Mouse (Mus musculus) erythroid progenitor cell, adult 5-6 weeks (primary cell): Measurements from ENCODE around the gene Rassf3. TPM values are rescaled to one million over a fixed set of nuclear protein-coding genes. Genes with fewer than 3 reads are reported as not detected.

ENCODE experiments used
- ATAC-seq: replicated peaks from 2 replicates; pipeline ENCODE4 v1.8.0; 2016; ENCODE audit warnings: moderate number of reproducible peaks, mild to moderate bottlenecking, moderate TSS enrichment, inconsistent platforms; ENCODE audit not compliant: poor library complexity, low FRiP score, severe bottlenecking
- total RNA-seq, 2 experiments: library from RNA; stranded (forward) in 1 of 2; stranded (reverse) in 1 of 2; fragments of 150-400 nt in 1 of 2; fragments of 186-747, 209-891 nt in 1 of 2; gene quantifications; 2 replicates each; pipeline versions ENCODE4 v1.2.3 to v1.2.4; 2015 to 2017; ENCODE audit warnings: low replicate concordance in 2 of 2

Rassf3 gene
- total RNA-seq, 2 experiments from 2014 or later: 6.9 to 9.2 TPM

- ATAC-seq: peak; percentile 69
These were observed 16.6 kb upstream of the Rassf3 start for GRCm38 (mm10) chr10:121492608-121493315.

GRCm38 (mm10) chr10:121489941-121490340, 13.8 kb upstream of the Rassf3 start:
- ATAC-seq: no peak

- ATAC-seq: no peak
These were observed 12.6 kb upstream of the Rassf3 start for GRCm38 (mm10) chr10:121488623-121489299.

GRCm38 (mm10) chr10:121487716-121488115, 11.6 kb upstream of the Rassf3 start:
- ATAC-seq: no peak

- no peak for ATAC-seq
These were observed 10.2 kb upstream of the Rassf3 start for GRCm38 (mm10) chr10:121486350-121486749.

- no peak for ATAC-seq
These were observed 7.2 kb upstream of the Rassf3 start for GRCm38 (mm10) chr10:121483364-121483763.

GRCm38 (mm10) chr10:121481141-121481540, 5.0 kb upstream of the Rassf3 start:
- ATAC-seq: no peak

- no peak for ATAC-seq
These were observed 3.8 kb upstream of the Rassf3 start for GRCm38 (mm10) chr10:121479987-121480386.

GRCm38 (mm10) chr10:121477433-121477832, 1.3 kb upstream of the Rassf3 start:
- no peak; the same call in 1 of the 2 replicates for ATAC-seq

DNA sequence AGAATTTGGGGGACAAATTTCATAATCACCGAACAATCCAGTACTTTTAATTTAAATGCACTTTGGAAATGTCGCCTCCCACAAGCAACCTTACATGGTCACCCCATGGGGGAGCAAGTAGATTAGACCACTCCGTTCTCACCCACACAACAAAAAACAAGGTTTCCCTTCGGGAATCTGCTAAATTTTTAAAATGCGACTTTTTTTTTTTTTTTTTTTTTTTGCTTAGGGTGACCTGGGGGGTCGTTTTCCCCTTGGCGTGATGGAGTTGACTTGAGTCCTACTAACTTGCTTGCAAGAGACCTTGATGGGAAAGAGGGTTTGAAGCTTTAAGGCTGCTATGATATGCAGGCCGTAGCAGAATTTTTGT, 806 bp upstream of the Rassf3 start:
- ATAC-seq: no peak

DNA sequence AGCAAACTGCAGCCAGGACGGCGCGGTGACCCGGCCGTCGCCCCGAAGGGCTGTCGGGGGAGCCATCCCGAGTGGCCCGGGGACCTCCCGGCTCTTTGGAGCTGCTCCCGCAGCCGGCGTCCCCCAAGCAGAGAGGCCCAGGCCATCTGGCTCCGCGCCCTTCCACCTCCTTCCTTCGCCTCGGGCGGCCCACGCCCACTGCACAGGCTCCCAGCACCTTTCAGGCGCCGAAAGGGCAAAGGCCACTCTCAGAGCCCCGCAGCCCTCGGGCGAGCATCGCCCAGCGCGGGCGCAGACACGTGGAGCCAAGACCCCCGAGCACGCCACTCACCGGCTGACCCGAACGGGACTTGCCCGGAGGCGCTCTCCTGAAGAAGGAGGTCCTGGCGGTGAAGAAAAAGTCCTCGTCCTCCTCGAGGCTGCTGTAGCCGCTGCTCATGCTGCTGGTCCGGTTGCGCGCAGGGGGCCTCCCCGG, 438 bp downstream of the Rassf3 start:
- peak; percentile 51 for ATAC-seq

- ATAC-seq: no peak
These were observed 961 bp downstream of the Rassf3 start for GRCm38 (mm10) chr10:121475101-121475671.

GRCm38 (mm10) chr10:121474288-121474687, 1.9 kb downstream of the Rassf3 start:
- no peak for ATAC-seq

- ATAC-seq: no peak
These were observed 2.4 kb downstream of the Rassf3 start for GRCm38 (mm10) chr10:121473723-121474215.

DNA sequence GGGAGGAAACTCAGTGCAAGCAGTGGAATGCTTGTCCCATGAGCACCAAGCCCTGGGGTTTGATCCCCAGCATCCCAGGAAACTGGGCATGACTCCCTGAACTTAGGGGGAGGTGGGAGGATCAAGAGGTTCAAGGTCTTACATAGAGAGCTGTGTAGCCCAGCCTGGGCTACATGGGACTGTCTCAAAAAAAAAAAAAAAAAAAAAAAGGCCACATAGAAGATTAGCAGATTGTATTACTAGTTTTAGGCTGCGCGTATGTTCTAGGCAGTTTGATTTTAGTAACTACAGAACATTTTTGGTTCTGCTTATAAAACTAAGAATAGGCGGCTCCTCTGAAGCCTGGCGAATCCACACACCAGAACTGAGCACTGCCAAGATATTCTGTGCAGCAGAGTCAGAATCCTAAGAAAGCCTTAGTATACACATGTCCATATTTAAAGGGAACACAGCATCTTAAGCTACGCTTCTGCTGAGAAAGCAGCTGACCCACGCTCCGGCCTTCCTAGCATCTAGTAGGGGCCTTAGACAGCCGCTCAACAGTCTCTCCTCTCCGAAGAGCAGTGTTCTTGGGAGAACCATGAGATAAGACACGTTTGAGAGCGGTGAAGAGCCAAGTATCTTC, 3.4 kb downstream of the Rassf3 start:
- ATAC-seq: no peak

- no peak for ATAC-seq
These were observed 4.5 kb downstream of the Rassf3 start for GRCm38 (mm10) chr10:121471570-121472197.

DNA sequence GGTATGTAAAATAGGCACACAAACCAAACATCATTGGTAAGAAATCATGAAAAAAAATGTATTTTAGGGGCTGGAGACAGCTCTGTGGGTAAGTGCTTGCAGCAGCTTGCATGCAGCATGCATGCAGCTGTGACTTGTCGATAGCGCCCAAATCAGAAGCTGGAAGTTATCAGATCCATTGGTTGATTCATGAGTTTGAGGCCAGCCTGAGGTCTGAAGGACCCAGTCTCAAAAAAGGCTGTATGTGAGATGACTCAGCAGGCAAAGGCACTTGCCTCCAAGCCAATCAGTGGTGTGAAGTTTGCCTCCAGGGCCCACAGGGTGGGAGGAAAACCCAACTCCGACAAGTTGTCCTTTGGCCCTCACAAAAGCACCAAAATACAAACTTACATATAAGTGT, 6.5 kb downstream of the Rassf3 start:
- ATAC-seq: no peak

GRCm38 (mm10) chr10:121468985-121469384, 7.2 kb downstream of the Rassf3 start:
- ATAC-seq: no peak

GRCm38 (mm10) chr10:121468261-121468660, 7.9 kb downstream of the Rassf3 start:
- no peak for ATAC-seq

DNA sequence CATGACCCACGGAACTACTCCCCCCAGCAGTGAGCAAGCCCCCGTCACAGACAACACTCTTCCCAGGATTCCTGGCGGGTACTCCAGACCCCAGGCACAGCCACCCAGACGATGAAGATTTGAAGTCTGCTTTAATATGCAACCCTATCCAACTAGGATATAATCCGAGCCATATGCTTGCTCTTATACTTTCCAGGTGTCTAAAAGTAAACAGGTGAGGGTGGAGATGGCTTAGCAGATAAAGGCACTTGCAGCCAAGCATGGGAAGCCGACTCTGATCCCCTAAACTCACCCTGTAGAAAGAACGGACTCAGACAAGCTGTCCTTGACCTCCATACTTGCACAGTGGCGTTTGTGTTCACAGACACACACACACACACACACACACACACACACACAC, 8.4 kb downstream of the Rassf3 start:
- no peak for ATAC-seq
